Mouse (Mus musculus): ENCODE data around the gene Tom1l1. TPM values are rescaled to one million over a fixed set of nuclear protein-coding genes. Genes with fewer than 3 reads are reported as not detected.
A peak's percentile ranks its signal among the peaks of the same experiment; 100 is the strongest.

The Tom1l1 gene
- polyA plus RNA-seq, 1 experiment from 2014 or later, result 24.0 TPM

DNA sequence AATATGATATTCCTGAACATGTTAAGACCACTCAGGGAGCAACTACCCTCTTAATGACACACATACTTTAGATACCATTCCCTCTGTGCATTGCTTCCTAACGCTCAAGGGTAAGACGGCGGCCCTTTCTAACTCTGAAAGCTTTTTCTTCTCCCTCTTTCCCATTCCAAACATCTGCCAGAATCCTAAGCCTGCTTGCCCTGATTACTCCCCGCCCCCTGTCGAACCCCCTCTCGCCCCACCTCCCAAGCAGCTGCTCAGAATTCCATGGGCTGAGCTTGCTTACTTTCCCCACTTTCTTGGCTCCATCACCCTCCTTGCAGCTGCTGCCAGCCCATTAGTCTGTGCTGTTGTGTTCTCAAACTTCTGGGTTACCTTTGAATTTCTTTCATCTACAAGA lies 23.0 kb downstream of the Tom1l1 start:
- TF ChIP-seq EP300 (IDR thresholded peaks at IDR 0.05; ENCODE audit: low read depth), result no peak
- no peak for TF ChIP-seq CTCF (IDR thresholded peaks at IDR 0.05; ENCODE audit: low read depth)
- Histone ChIP-seq H3K4me1 (ENCODE audit: insufficient read depth) (peaks cover 44% of the 10 kb centered on the region), H3K27ac (ENCODE audit: low read depth) (peak overlapping the region; percentile 91), H3K27me3 (ENCODE audit: insufficient read depth, low read length) (no peaks in the 10 kb centered on the region), H3K9ac (replicated peaks) (peak overlapping the region; percentile 54; the same call in 1 of the 2 replicates), H3K4me2 (ENCODE audit: low read depth, low read length) (peak overlapping the region; percentile 60), H3K36me3 (replicated peaks; ENCODE audit: insufficient read depth, low read length) (peaks cover 22% of the 10 kb centered on the region), H3K9me3 (ENCODE audit: low read length) (no peaks in the 10 kb centered on the region), H3K4me3 (ENCODE audit: low read depth, low read length) (no peak overlapping the region)
- no peak for ATAC-seq
- DNase-seq, result no peak
- 61% methylated on average over 6 of the region's 6 CpGs for whole genome bisulfite sequencing (ENCODE audit: insufficient replicate concordance)

DNA sequence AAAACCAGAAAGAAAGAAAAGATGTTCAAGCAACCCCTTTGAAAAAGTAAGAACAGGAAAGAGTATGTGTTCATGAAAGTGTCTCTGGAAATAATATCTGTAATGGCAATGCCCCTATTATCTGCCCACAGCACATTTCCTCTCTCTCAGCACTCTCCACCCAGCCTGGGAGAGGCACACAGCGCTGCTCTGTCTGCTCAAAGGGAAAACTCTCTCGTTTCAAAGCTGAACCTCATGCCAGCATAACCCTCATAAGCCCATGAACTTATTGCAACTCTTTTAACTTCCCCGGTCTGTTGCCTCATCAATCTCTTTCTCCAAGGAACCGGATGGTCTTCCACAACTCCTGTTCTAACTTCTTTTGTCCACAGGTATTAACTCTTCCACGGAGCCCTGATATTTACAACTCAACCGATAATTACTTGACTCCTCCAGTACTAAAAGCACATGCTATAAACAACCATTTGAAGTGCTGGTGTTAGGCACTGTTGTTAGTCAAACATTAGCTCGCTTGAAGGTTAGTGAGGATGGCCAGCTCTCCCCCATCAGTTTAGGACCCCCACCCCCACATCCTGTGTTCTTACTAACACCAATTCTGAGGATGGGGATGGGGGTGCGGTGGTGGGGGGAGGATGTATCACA lies 23.7 kb downstream of the Tom1l1 start:
- peak overlapping the region; percentile 12; the same call in 1 of the 2 replicates for H3K4me3 ChIP-seq (ENCODE audit: low read depth, low read length)
- peaks cover 22% of the 10 kb centered on the region for H3K36me3 ChIP-seq (replicated peaks; ENCODE audit: insufficient read depth, low read length)
- H3K27me3 ChIP-seq (ENCODE audit: insufficient read depth, low read length), result no peaks in the 10 kb centered on the region
- peak; percentile 95 for TF ChIP-seq EP300 (IDR thresholded peaks at IDR 0.05; ENCODE audit: low read depth)
- no peak for TF ChIP-seq CTCF (IDR thresholded peaks at IDR 0.05; ENCODE audit: low read depth)
- 9% methylated on average over 8 of the region's 8 CpGs for WGBS (ENCODE audit: insufficient replicate concordance)
- DNase-seq (peak; percentile 56), ATAC-seq (peak; percentile 92)
- H3K4me2 ChIP-seq (ENCODE audit: low read depth, low read length), result peak overlapping the region; percentile 60
- no peaks in the 10 kb centered on the region for H3K9me3 ChIP-seq (ENCODE audit: low read length)
- peak overlapping the region; percentile 54 for H3K9ac ChIP-seq (replicated peaks)
- peaks cover 44% of the 10 kb centered on the region for H3K4me1 ChIP-seq (ENCODE audit: insufficient read depth)
- peak overlapping the region; percentile 91 for H3K27ac ChIP-seq (ENCODE audit: low read depth)

DNA sequence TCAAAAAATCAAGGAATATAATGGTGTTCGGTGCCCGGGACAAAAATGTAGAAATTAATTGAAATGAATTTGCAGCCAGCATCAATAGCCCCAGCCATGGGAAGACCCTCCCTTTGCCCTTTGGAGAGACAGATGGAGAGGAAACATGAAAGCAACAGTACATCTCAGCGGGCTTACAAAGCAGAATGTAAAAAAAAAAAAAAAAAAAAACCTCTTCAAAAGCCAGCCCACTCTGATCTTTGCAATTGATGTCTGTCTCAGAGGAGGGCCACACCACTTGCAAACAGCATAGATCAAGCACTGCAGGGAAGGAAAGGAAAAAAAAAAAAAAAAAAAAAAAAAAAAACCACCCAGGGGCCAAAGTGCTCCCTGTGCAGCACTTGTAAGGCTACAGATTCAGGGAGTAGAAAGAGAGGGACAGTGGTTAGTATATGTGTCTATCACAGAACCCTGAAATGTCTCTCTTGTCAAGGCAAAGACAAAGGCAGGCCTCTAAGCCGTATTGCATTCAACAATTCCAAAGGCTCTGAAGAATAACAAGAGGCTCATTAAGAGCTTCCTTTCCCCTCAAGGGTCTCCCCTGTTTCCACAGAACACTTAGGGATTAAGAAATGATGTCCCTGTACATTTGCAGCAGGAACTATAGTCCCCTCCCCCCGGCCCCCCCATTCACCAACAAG lies 24.4 kb downstream of the Tom1l1 start:
- DNase-seq (no peak), ATAC-seq (peak; percentile 38)
- 42% methylated on average over 5 of the region's 5 CpGs for WGBS (ENCODE audit: insufficient replicate concordance)
- peak overlapping the region; percentile 45 for H3K9ac ChIP-seq (replicated peaks)
- 0 out of 2 replicates have a peak overlapping the region, but pooled peaks have one; percentile 12 for H3K4me3 ChIP-seq (ENCODE audit: low read depth, low read length)
- peak overlapping the region; percentile 60 for H3K4me2 ChIP-seq (ENCODE audit: low read depth, low read length)
- no peaks in the 10 kb centered on the region for H3K27me3 ChIP-seq (ENCODE audit: insufficient read depth, low read length)
- no peaks in the 10 kb centered on the region for H3K9me3 ChIP-seq (ENCODE audit: low read length)
- H3K27ac ChIP-seq (ENCODE audit: low read depth), result peak overlapping the region; percentile 91
- peaks cover 21% of the 10 kb centered on the region for H3K36me3 ChIP-seq (replicated peaks; ENCODE audit: insufficient read depth, low read length)
- no peak for TF ChIP-seq EP300 (IDR thresholded peaks at IDR 0.05; ENCODE audit: low read depth)
- TF ChIP-seq CTCF (IDR thresholded peaks at IDR 0.05; ENCODE audit: low read depth), result no peak
- H3K4me1 ChIP-seq (ENCODE audit: insufficient read depth), result peaks cover 44% of the 10 kb centered on the region

DNA sequence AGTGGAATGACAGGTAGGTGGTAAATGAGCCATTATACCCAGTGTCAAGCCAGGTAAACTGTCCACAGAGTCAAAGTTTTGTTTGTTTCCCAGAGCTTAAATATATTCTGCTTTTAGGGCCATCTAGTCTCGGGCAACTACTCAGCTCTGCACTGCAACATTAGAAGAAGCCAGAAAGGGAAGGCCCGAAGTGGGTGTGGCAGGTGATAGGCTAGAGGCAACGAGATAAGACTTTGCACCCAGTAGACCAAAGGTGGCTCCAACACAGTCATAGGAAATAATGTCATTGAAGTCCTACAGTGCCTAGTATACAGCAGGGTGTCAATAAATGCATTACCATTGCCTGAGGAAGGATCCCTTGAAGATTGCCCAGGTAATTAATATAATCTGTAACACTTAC lies 25.1 kb downstream of the Tom1l1 start:
- peaks cover 44% of the 10 kb centered on the region for H3K4me1 ChIP-seq (ENCODE audit: insufficient read depth)

DNA sequence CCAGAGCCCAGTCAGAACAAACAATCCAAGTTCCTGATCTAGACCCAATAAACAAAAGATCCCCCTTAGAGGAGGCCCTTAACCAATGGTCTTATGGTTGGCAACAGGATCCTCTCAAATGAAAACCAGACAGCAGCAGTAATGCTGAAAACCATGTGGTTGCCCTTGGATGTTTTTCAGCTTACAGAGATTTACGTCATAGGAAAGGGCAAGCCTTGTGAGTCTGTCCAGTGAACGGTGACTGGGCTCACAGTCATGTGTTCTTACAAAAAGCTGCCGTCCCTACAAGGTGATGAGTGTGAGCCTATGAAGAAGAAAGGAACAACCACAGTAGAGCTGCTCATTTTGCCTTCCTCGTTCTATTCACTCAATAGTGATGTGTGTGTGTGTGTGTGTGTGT lies 27.5 kb downstream of the Tom1l1 start:
- Histone ChIP-seq H3K4me1 (ENCODE audit: insufficient read depth) (peaks cover 30% of the 10 kb centered on the region), H3K36me3 (replicated peaks; ENCODE audit: insufficient read depth, low read length) (peaks cover 40% of the 10 kb centered on the region), H3K4me2 (ENCODE audit: low read depth, low read length) (no peak overlapping the region), H3K4me3 (ENCODE audit: low read depth, low read length) (no peak overlapping the region), H3K27me3 (ENCODE audit: insufficient read depth, low read length) (no peaks in the 10 kb centered on the region), H3K27ac (ENCODE audit: low read depth) (no peak overlapping the region), H3K9me3 (ENCODE audit: low read length) (peaks cover 2% of the 10 kb centered on the region; the same call in 1 of the 2 replicates), H3K9ac (replicated peaks) (no peak overlapping the region)
- ATAC-seq (no peak), DNase-seq (no peak)
- WGBS (ENCODE audit: insufficient replicate concordance), result 85% methylated on average over 4 of the region's 4 CpGs
- TF ChIP-seq CTCF (IDR thresholded peaks at IDR 0.05; ENCODE audit: low read depth), result no peak

More for the DNA sequence above, 25.1 kb downstream of the Tom1l1 start:
- no peaks in the 10 kb centered on the region for H3K9me3 ChIP-seq (ENCODE audit: low read length)
- H3K4me3 ChIP-seq (ENCODE audit: low read depth, low read length), result peak overlapping the region; percentile 0; the same call in 1 of the 2 replicates
- H3K27me3 ChIP-seq (ENCODE audit: insufficient read depth, low read length), result no peaks in the 10 kb centered on the region
- H3K36me3 ChIP-seq (replicated peaks; ENCODE audit: insufficient read depth, low read length), result peaks cover 21% of the 10 kb centered on the region
- ATAC-seq (peak; percentile 44), DNase-seq (peak; percentile 55)
- peak overlapping the region; percentile 60 for H3K4me2 ChIP-seq (ENCODE audit: low read depth, low read length)
- H3K27ac ChIP-seq (ENCODE audit: low read depth), result peak overlapping the region; percentile 91
- no peak overlapping the region for H3K9ac ChIP-seq (replicated peaks)
- 40% methylated on average over 3 of the region's 3 CpGs for WGBS (ENCODE audit: insufficient replicate concordance)
- TF ChIP-seq EP300 (IDR thresholded peaks at IDR 0.05; ENCODE audit: low read depth), result peak; percentile 73; the same call in 1 of the 2 replicates
- TF ChIP-seq CTCF (IDR thresholded peaks at IDR 0.05; ENCODE audit: low read depth), result no peak

DNA sequence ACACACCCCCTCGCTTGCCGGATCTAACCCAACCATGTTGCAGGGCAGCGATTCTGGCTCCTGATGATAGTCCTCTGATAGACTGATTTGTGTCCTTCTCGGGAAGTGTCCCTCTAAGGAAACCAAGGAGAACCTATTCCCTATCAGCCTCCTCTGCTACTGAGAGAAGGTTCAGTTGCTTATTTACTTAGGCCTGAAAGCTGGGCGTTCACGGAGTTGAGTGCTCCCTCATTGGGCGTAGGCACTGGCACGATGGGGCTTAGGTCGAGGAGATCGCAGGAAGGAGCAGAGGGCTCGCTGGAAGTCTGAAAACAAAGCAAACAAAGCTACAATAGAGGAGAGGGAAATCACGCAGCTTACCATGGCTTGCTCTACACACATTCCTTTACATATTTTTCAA lies 30.6 kb downstream of the Tom1l1 start:
- H3K27ac ChIP-seq (ENCODE audit: low read depth), result no peak overlapping the region
- H3K27me3 ChIP-seq (ENCODE audit: insufficient read depth, low read length), result no peaks in the 10 kb centered on the region
- DNase-seq (no peak), ATAC-seq (no peak)
- no peak overlapping the region for H3K4me3 ChIP-seq (ENCODE audit: low read depth, low read length)
- TF ChIP-seq CTCF (IDR thresholded peaks at IDR 0.05; ENCODE audit: low read depth) (no peak), EP300 (IDR thresholded peaks at IDR 0.05; ENCODE audit: low read depth) (no peak)
- 84% methylated on average over 12 of the region's 12 CpGs for WGBS (ENCODE audit: insufficient replicate concordance)
- no peak overlapping the region for H3K4me2 ChIP-seq (ENCODE audit: low read depth, low read length)
- peaks cover 2% of the 10 kb centered on the region; the same call in 1 of the 2 replicates for H3K4me1 ChIP-seq (ENCODE audit: insufficient read depth)
- peaks cover 53% of the 10 kb centered on the region for H3K36me3 ChIP-seq (replicated peaks; ENCODE audit: insufficient read depth, low read length)
- H3K9me3 ChIP-seq (ENCODE audit: low read length), result peaks cover 3% of the 10 kb centered on the region; the same call in 1 of the 2 replicates
- no peak overlapping the region for H3K9ac ChIP-seq (replicated peaks)
